Mouse (Mus musculus): ENCODE measurements around the gene Nrg3. TPM values are rescaled to one million over a fixed set of nuclear protein-coding genes. Genes with fewer than 3 reads are reported as not detected.
A peak's percentile ranks its signal among the peaks of the same experiment; 100 is the strongest.

Gene Nrg3
- polyA plus RNA-seq, 1 experiment from 2014 or later: 7.8 TPM

DNA sequence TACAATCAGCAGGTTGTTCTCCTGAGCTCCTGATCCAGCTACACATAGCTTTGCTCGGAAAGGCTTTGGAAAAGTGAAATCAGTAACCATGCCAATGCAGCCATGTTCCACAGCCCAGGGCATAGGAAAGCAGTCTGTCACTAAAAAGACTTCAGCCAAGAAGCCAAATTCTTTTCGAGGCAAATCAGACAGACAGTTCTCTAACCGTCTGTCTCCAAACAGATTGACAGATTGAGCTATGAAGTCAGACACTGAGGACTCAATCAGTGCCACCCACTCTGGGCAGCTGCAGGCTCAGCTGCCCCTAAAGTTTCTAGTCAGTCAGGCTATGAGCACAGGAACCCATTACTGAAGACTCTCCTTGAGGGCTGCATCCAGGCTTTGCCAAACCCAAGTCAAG, 429.1 kb downstream of the Nrg3 start:
- ATAC-seq: peak; percentile 60; the same call in 1 of the 2 replicates
- H3K36me3 ChIP-seq: no peaks in the 10 kb centered on the region
- no peak overlapping the region for H3K27ac ChIP-seq

GRCm38 (mm10) chr14:39043384-39043783, 429.5 kb downstream of the Nrg3 start:
- Histone ChIP-seq H3K4me1 (replicated peaks) (no peaks in the 10 kb centered on the region), H3K27ac (no peak overlapping the region), H3K4me2 (replicated peaks) (no peak overlapping the region), H3K9ac (replicated peaks) (no peak overlapping the region), H3K27me3 (no peaks in the 10 kb centered on the region), H3K36me3 (no peaks in the 10 kb centered on the region), H3K9me3 (no peaks in the 10 kb centered on the region), H3K4me3 (replicated peaks) (no peak overlapping the region)
- ATAC-seq: no peak
- WGBS: 57% methylated on average over 5 of the region's 5 CpGs

More for the DNA sequence above, 429.1 kb downstream of the Nrg3 start:
- H3K4me1 ChIP-seq (replicated peaks): no peaks in the 10 kb centered on the region
- 66% methylated on average over 3 of the region's 3 CpGs for WGBS
- H3K27me3 ChIP-seq: no peaks in the 10 kb centered on the region
- no peak overlapping the region for H3K4me3 ChIP-seq (replicated peaks)
- H3K4me2 ChIP-seq (replicated peaks): no peak overlapping the region
- H3K9me3 ChIP-seq: no peaks in the 10 kb centered on the region
- no peak overlapping the region for H3K9ac ChIP-seq (replicated peaks)

GRCm38 (mm10) chr14:39039046-39039445, 433.8 kb downstream of the Nrg3 start:
- no peak overlapping the region for H3K27ac ChIP-seq
- no peaks in the 10 kb centered on the region for H3K9me3 ChIP-seq
- H3K36me3 ChIP-seq: no peaks in the 10 kb centered on the region
- 81% methylated on average over 1 of the region's 1 CpGs for WGBS
- no peak for ATAC-seq
- no peak overlapping the region for H3K4me3 ChIP-seq (replicated peaks)
- H3K9ac ChIP-seq (replicated peaks): no peak overlapping the region
- no peaks in the 10 kb centered on the region for H3K4me1 ChIP-seq (replicated peaks)
- H3K4me2 ChIP-seq (replicated peaks): no peak overlapping the region
- H3K27me3 ChIP-seq: no peaks in the 10 kb centered on the region

DNA sequence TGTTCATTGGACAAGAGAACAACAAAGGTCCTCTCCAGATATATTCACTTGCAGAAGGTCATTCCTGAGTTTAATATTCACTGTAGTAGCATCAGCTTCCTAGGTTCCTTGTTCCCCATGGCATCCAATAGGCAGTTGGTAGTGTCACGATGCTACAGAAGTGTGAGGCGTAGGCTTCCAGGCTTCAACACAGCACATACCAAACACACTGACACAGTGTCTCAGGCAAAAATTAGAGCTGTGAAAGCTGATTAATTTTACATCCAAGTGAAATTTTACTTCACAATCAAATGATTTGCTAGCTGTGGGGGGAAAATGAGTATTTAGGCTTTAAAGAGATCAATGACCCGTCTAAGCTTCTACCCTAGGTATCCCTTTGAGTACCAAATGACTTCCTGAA, 438.4 kb downstream of the Nrg3 start:
- Histone ChIP-seq H3K4me2 (replicated peaks) (no peak overlapping the region), H3K9ac (replicated peaks) (no peak overlapping the region), H3K4me3 (replicated peaks) (no peak overlapping the region), H3K27me3 (no peaks in the 10 kb centered on the region), H3K9me3 (no peaks in the 10 kb centered on the region), H3K36me3 (no peaks in the 10 kb centered on the region), H3K4me1 (replicated peaks) (no peaks in the 10 kb centered on the region), H3K27ac (no peak overlapping the region)
- WGBS: 94% methylated on average over 3 of the region's 3 CpGs
- ATAC-seq: no peak

- H3K27ac ChIP-seq: no peak overlapping the region
- H3K27me3 ChIP-seq: no peaks in the 10 kb centered on the region
- 90% methylated on average over 2 of the region's 2 CpGs for WGBS
- H3K4me1 ChIP-seq (replicated peaks): no peaks in the 10 kb centered on the region
- no peak overlapping the region for H3K4me3 ChIP-seq (replicated peaks)
- no peak for ATAC-seq
- no peaks in the 10 kb centered on the region for H3K36me3 ChIP-seq
- H3K9me3 ChIP-seq: no peaks in the 10 kb centered on the region
- no peak overlapping the region for H3K9ac ChIP-seq (replicated peaks)
- H3K4me2 ChIP-seq (replicated peaks): no peak overlapping the region
Observed at GRCm38 (mm10) chr14:39023065-39023464, 449.8 kb downstream of the Nrg3 start.

DNA sequence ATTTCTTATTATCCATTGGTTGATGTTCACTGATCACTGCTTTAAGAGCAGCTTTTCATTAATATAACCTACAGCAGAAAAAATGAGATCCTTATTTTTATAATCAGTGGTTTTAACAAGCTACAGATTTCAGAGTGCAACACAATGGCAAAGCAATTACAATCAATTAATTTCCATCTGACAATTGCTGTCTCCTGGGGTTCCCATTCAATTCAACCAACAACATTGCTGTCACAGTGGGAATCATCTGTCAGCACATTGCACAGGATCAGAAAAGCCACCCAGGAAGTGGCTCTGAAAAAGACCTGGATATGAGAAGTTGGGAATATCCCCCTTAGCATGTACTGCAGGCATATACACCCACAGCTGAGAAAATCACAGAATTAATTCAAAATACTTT, 458.8 kb downstream of the Nrg3 start:
- no peak overlapping the region for H3K9ac ChIP-seq (replicated peaks)
- H3K36me3 ChIP-seq: no peaks in the 10 kb centered on the region
- ATAC-seq: no peak
- H3K4me1 ChIP-seq (replicated peaks): no peaks in the 10 kb centered on the region
- H3K9me3 ChIP-seq: no peaks in the 10 kb centered on the region
- H3K4me3 ChIP-seq (replicated peaks): no peak overlapping the region
- no peaks in the 10 kb centered on the region for H3K27me3 ChIP-seq
- no peak overlapping the region for H3K4me2 ChIP-seq (replicated peaks)
- no peak overlapping the region for H3K27ac ChIP-seq

- H3K27ac ChIP-seq: peak overlapping the region; percentile 51; the same call in 1 of the 2 replicates
- no peaks in the 10 kb centered on the region for H3K27me3 ChIP-seq
- WGBS: 56% methylated on average over 3 of the region's 3 CpGs
- H3K9me3 ChIP-seq: no peaks in the 10 kb centered on the region
- no peak overlapping the region for H3K4me2 ChIP-seq (replicated peaks)
- no peak for ATAC-seq
- no peak overlapping the region for H3K9ac ChIP-seq (replicated peaks)
- no peak overlapping the region for H3K4me3 ChIP-seq (replicated peaks)
- no peaks in the 10 kb centered on the region for H3K36me3 ChIP-seq
- H3K4me1 ChIP-seq (replicated peaks): no peaks in the 10 kb centered on the region; the same call in 1 of the 2 replicates
Observed at GRCm38 (mm10) chr14:38997843-38998242, 475.0 kb downstream of the Nrg3 start.

DNA sequence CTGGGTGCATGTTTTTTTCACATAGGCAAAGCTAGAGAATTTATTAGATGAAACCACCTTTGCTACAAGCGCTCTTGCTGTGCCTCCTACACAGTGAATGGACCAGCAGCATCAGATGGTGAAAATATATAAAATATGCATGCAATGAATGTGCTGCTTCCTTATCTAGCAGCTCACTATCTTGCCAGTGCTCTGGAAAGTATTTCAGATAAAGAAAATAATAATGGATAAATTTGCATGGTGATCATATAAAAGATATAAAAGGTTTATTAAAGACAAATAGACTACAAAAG, 480.4 kb downstream of the Nrg3 start:
- no peaks in the 10 kb centered on the region; the same call in 1 of the 2 replicates for H3K4me1 ChIP-seq (replicated peaks)
- H3K4me2 ChIP-seq (replicated peaks): no peak overlapping the region
- H3K36me3 ChIP-seq: no peaks in the 10 kb centered on the region
- peak overlapping the region; percentile 62 for H3K27ac ChIP-seq
- no peak overlapping the region for H3K9ac ChIP-seq (replicated peaks)
- no peaks in the 10 kb centered on the region for H3K9me3 ChIP-seq
- H3K4me3 ChIP-seq (replicated peaks): no peak overlapping the region
- 87% methylated on average over 1 of the region's 1 CpGs for WGBS
- ATAC-seq: peak; percentile 56
- H3K27me3 ChIP-seq: no peaks in the 10 kb centered on the region

DNA sequence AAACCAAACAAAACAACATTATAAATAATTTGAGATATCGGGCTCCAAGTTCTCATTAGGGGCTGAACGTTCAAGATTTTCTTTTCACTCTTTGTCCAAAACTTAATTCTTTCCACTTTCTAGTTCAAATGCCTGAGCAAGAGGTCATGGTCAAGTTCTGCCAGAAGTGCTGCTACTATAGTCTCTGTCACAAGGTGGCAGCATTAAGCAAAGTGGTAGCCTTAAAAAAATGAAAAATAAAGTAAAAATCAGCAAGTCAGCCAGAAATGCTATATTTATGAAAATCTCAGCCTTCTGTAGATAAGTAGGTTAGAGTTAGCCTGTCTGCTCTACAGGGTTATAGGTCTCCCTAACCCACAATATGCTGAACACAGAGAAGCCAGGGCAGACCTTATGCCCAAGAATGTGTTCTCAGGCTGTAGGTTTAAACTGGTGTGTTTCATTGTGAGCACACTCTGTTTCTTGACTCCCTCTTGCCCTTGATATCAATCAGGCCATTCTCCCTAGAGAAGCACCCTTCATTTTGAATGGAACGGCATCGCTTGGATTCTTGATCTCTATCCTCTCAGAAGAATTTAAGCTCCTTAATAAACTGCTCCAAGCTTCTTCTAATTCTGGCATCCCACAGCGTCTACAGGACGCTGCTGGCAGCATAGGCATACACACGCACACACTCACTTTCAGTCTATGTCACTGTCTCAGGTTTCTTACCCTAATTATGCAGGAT, 480.9 kb downstream of the Nrg3 start:
- Histone ChIP-seq H3K27me3 (no peaks in the 10 kb centered on the region), H3K27ac (peak overlapping the region; percentile 62), H3K9ac (replicated peaks) (no peak overlapping the region), H3K9me3 (no peaks in the 10 kb centered on the region), H3K4me3 (replicated peaks) (no peak overlapping the region), H3K4me2 (replicated peaks) (no peak overlapping the region), H3K4me1 (replicated peaks) (no peaks in the 10 kb centered on the region; the same call in 1 of the 2 replicates), H3K36me3 (no peaks in the 10 kb centered on the region)
- peak; percentile 45; the same call in 1 of the 2 replicates for ATAC-seq
- WGBS: 64% methylated on average over 7 of the region's 7 CpGs

DNA sequence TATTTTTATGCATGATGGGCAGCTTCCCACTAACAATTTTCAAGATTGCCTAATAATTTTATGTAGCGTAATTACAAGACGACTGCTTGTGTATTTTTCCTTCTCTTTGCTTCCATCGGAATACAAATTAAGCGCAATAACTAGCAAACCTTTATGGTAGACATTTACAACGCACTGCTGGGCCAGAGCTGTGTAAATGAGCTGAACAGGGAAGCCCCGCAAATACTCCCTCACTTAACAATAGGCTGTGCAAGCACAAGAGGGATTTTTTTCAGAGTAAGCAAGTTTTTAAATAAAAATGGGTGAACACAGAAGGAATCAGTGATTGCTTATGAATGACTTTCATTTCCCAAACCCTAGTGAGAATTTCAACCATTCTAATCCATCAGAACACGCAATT, 513.5 kb downstream of the Nrg3 start:
- H3K4me1 ChIP-seq (replicated peaks): no peaks in the 10 kb centered on the region
- no peak overlapping the region for H3K9ac ChIP-seq (replicated peaks)
- no peaks in the 10 kb centered on the region for H3K36me3 ChIP-seq
- H3K4me2 ChIP-seq (replicated peaks): no peak overlapping the region
- no peak for ATAC-seq
- no peaks in the 10 kb centered on the region for H3K9me3 ChIP-seq
- WGBS: 78% methylated on average over 7 of the region's 7 CpGs
- H3K4me3 ChIP-seq (replicated peaks): no peak overlapping the region
- H3K27ac ChIP-seq: no peak overlapping the region
- H3K27me3 ChIP-seq: no peaks in the 10 kb centered on the region

DNA sequence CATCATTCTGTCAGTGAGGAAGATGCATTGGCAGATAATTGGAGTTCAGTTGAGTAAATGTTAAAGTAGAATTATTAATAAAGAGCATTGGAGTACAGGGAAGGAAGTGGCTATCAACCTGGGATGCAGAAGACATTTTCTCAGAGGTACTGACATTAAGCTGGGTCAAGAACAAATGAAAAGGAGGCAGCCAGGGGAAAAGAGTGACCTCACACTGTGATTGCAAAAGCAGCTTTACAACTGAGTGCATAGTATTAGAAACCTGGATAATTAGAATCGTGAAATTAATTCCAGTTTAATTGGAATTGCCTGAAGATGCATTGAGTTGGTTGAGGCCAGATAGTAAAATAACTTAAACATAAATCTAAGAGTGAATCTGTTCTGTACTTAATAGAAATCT, 535.4 kb downstream of the Nrg3 start:
- Histone ChIP-seq H3K9me3 (no peaks in the 10 kb centered on the region), H3K27ac (no peak overlapping the region), H3K4me3 (replicated peaks) (no peak overlapping the region), H3K36me3 (no peaks in the 10 kb centered on the region), H3K9ac (replicated peaks) (no peak overlapping the region), H3K4me2 (replicated peaks) (no peak overlapping the region), H3K27me3 (no peaks in the 10 kb centered on the region), H3K4me1 (replicated peaks) (no peaks in the 10 kb centered on the region)
- 73% methylated on average over 1 of the region's 1 CpGs for WGBS
- ATAC-seq: no peak

DNA sequence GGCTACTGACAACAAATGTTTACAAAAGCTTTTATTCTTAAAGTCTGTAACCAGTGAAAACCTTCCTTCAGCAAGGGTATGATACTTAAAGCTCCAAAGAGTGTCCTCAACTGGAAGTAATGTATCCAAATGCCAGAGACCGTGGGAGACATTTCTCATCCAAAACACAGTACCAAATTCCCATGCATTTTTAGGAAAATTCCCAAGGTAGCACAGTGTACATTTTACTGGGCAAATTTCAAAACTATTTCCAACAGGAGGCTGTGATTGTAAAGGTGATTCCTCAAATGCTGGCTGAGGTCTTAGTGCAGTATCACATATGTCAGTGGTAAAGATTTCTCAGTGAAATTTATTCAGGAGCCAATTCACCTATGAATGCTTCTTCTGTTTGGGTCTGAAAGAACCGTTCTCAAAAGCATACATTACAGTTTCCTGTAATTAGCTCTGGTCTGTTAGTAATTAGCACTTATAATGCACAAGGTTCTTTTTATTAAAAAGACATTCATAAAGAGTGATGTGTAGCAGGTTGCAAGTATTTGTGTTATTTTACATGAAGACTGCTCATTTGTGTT, 536.3 kb downstream of the Nrg3 start:
- no peaks in the 10 kb centered on the region for H3K27me3 ChIP-seq
- WGBS: 52% methylated on average over 2 of the region's 2 CpGs
- H3K4me2 ChIP-seq (replicated peaks): no peak overlapping the region
- no peak overlapping the region for H3K4me3 ChIP-seq (replicated peaks)
- H3K9ac ChIP-seq (replicated peaks): no peak overlapping the region
- ATAC-seq: no peak
- no peaks in the 10 kb centered on the region for H3K9me3 ChIP-seq
- no peaks in the 10 kb centered on the region for H3K4me1 ChIP-seq (replicated peaks)
- no peaks in the 10 kb centered on the region for H3K36me3 ChIP-seq
- H3K27ac ChIP-seq: no peak overlapping the region

- Histone ChIP-seq H3K4me1 (replicated peaks) (no peaks in the 10 kb centered on the region), H3K9me3 (no peaks in the 10 kb centered on the region), H3K27ac (no peak overlapping the region), H3K4me3 (replicated peaks) (no peak overlapping the region), H3K9ac (replicated peaks) (no peak overlapping the region), H3K27me3 (no peaks in the 10 kb centered on the region), H3K4me2 (replicated peaks) (no peak overlapping the region), H3K36me3 (no peaks in the 10 kb centered on the region)
- peak; percentile 27; the same call in 1 of the 2 replicates for ATAC-seq
- 65% methylated on average over 1 of the region's 1 CpGs for WGBS
Observed at GRCm38 (mm10) chr14:38923652-38924051, 549.2 kb downstream of the Nrg3 start.

Measured in midbrain, embryonic 13.5 days (tissue).